Mouse (Mus musculus) layer of hippocampus, adult 18-20 months (tissue): Measurements from ENCODE around the gene Ear1. TPM values are rescaled to one million over a fixed set of nuclear protein-coding genes. Genes with fewer than 3 reads are reported as not detected.
"Not testable (repeated sequence)": the region's sequence is repeated elsewhere in the genome, so short reads cannot be mapped to it uniquely, and the experiment has no call there.

Source experiments
- DNase-seq, 2 experiments: peaks; one replicate each; pipeline ENCODE4 v3.0.0; 2022; ENCODE audit warnings: low spot score in 2 of 2
- total RNA-seq, 2 experiments: library from RNA; stranded (reverse); gene quantifications; 2 replicates each; pipeline ENCODE4 v1.2.3; 2021

Gene Ear1
- total RNA-seq, 2 experiments from 2014 or later = not detected

- DNase-seq = not testable (repeated sequence)
Measured at GRCm38 (mm10) chr14:43796905-43797470, 78.3 kb downstream of the Ear1 start.

GRCm38 (mm10) chr14:43796069-43796904 lies 79.0 kb downstream of the Ear1 start:
- no peak for DNase-seq

GRCm38 (mm10) chr14:43793811-43794210 lies 81.5 kb downstream of the Ear1 start:
- DNase-seq = not testable (repeated sequence)

- not testable (repeated sequence) for DNase-seq
Measured at GRCm38 (mm10) chr14:43784645-43785044, 90.7 kb downstream of the Ear1 start, which contains the start of gene Gm8180. TSS of gene Gm8180 (minus strand) at chr14:43784745.

Other genes starting within 250 kb of the Ear1 start
- not detected for gene Gm8165, start 198.3 kb downstream of the Ear1 start, total RNA-seq
- 1 to 10 TPM in 1 of 2 experiments, under 1 TPM in 1; 0.84 to 2.0 TPM for gene Gm7324, start 177.7 kb downstream of the Ear1 start, total RNA-seq
- not detected for gene Gm16506, start 148.0 kb downstream of the Ear1 start, total RNA-seq
- gene Gm6526, start 127.7 kb downstream of the Ear1 start, total RNA-seq = not detected
- not detected for gene Gm8180, start 90.8 kb downstream of the Ear1 start, total RNA-seq
- gene Ear10, start 48.0 kb upstream of the Ear1 start, total RNA-seq = not detected
- not detected for gene Gm8113, start 49.9 kb upstream of the Ear1 start, total RNA-seq
- gene Ang5, start 81.6 kb upstream of the Ear1 start, total RNA-seq = not detected
- gene Ang6, start 126.8 kb upstream of the Ear1 start, total RNA-seq = not detected
- not detected for gene Ear2, start 227.1 kb upstream of the Ear1 start, total RNA-seq
- not detected for gene Gm3327, start 248.3 kb upstream of the Ear1 start, total RNA-seq